Comparison of ENCODE assay signal across 7 mouse cellular contexts in genomic region chr7:92636295-92637011, GRCm38 (mm10). TPM values are rescaled to one million over a fixed set of nuclear protein-coding genes. Genes with fewer than 3 reads are reported as not detected.
DNase-seq lines count a peak whose midpoint lies in the region; ATAC-seq lines count a peak whose summit lies in the region.

No protein-coding gene starts in this region.

- peak overlapping the region; percentile 71 for H3K9ac ChIP-seq in neural tube, embryonic 11.5 days (ENCODE audit: low read length)
- peak overlapping the region; percentile 58 for H3K9ac ChIP-seq in hindbrain, embryonic 11.5 days (ENCODE audit: low read depth, low read length)
- H3K9ac ChIP-seq in lung, embryonic 16.5 days (ENCODE audit: low read length), result peak overlapping the region; percentile 89
- peak overlapping the region; percentile 91 for H3K9ac ChIP-seq in stomach, embryonic 16.5 days (ENCODE audit: low read length)

- WGBS in neural tube, embryonic 11.5 days, result under 1% methylated on average over 49 of the region's 49 CpGs
- WGBS in hindbrain, embryonic 11.5 days, result under 1% methylated on average over 49 of the region's 49 CpGs
- 2% methylated on average over 49 of the region's 49 CpGs for WGBS in lung, embryonic 16.5 days
- under 1% methylated on average over 49 of the region's 49 CpGs for WGBS in stomach, embryonic 16.5 days

- H3K36me3 ChIP-seq in neural tube, embryonic 11.5 days (ENCODE audit: control insufficient read depth, insufficient read depth, low read length), result no peaks in the 10 kb centered on the region
- H3K36me3 ChIP-seq in hindbrain, embryonic 11.5 days (ENCODE audit: control insufficient read depth, insufficient read depth, low read length), result no peaks in the 10 kb centered on the region
- H3K36me3 ChIP-seq in lung, embryonic 16.5 days (ENCODE audit: control insufficient read depth, insufficient read depth, low read length), result peaks cover 6% of the 10 kb centered on the region; the same call in 1 of the 2 replicates
- H3K36me3 ChIP-seq in stomach, embryonic 16.5 days (ENCODE audit: control insufficient read depth, insufficient read depth, low read length), result no peaks in the 10 kb centered on the region

- H3K9me3 ChIP-seq in neural tube, embryonic 11.5 days (ENCODE audit: control insufficient read depth, low read length), result no peaks in the 10 kb centered on the region
- H3K9me3 ChIP-seq in hindbrain, embryonic 11.5 days (ENCODE audit: control insufficient read depth, low read length), result no peaks in the 10 kb centered on the region
- H3K9me3 ChIP-seq in lung, embryonic 16.5 days (ENCODE audit: control insufficient read depth, low read length), result no peaks in the 10 kb centered on the region
- no peaks in the 10 kb centered on the region for H3K9me3 ChIP-seq in stomach, embryonic 16.5 days (replicated peaks; ENCODE audit: control insufficient read depth, low read length)

- no peak for DNase-seq in neural tube, embryonic 11.5 days (ENCODE audit: low spot score)
- no peak for DNase-seq in neural tube, embryonic 10.5 days (ENCODE audit: extremely low spot score, low spot score)
- DNase-seq in embryo, embryonic 11 days, result peak; percentile 54
- no peak for DNase-seq in hindbrain, embryonic 11.5 days (ENCODE audit: low spot score)
- DNase-seq in gastrocnemius, postnatal 14 days, result no peak

- H3K4me1 ChIP-seq in neural tube, embryonic 11.5 days (ENCODE audit: control insufficient read depth, insufficient read depth, low read length), result peaks cover 7% of the 10 kb centered on the region
- 0 out of 2 replicates have a peak, but pooled peaks cover 2% of the 10 kb centered on the region for H3K4me1 ChIP-seq in hindbrain, embryonic 11.5 days (replicated peaks; ENCODE audit: control insufficient read depth, insufficient read depth, low read length)
- peaks cover 15% of the 10 kb centered on the region for H3K4me1 ChIP-seq in lung, embryonic 16.5 days (replicated peaks; ENCODE audit: control insufficient read depth, insufficient read depth, low read length)
- H3K4me1 ChIP-seq in stomach, embryonic 16.5 days (ENCODE audit: control insufficient read depth, insufficient read depth, low read length), result peaks cover 13% of the 10 kb centered on the region

- peak; percentile 67 for ATAC-seq in neural tube, embryonic 11.5 days (ENCODE audit: insufficient read depth, low FRiP score, low TSS enrichment)
- ATAC-seq in hindbrain, embryonic 11.5 days (ENCODE audit: low FRiP score), result peak; percentile 80
- peak; percentile 76 for ATAC-seq in lung, embryonic 16.5 days (ENCODE audit: low read depth)
- ATAC-seq in stomach, embryonic 16.5 days (ENCODE audit: insufficient read depth, low FRiP score), result peak; percentile 51; the same call in 1 of the 2 replicates

- H3K27me3 ChIP-seq in neural tube, embryonic 11.5 days (ENCODE audit: control insufficient read depth, insufficient read depth, low read length), result no peaks in the 10 kb centered on the region
- no peaks in the 10 kb centered on the region for H3K27me3 ChIP-seq in hindbrain, embryonic 11.5 days (ENCODE audit: control insufficient read depth, insufficient read depth, low read length)
- H3K27me3 ChIP-seq in lung, embryonic 16.5 days (ENCODE audit: control insufficient read depth, insufficient read depth, low read depth, low read length), result no peaks in the 10 kb centered on the region
- no peaks in the 10 kb centered on the region for H3K27me3 ChIP-seq in stomach, embryonic 16.5 days (ENCODE audit: control insufficient read depth, insufficient read depth, low read length)

- peak overlapping the region; percentile 71 for H3K4me3 ChIP-seq in neural tube, embryonic 11.5 days (ENCODE audit: low read depth, low read length)
- peak overlapping the region; percentile 71 for H3K4me3 ChIP-seq in hindbrain, embryonic 11.5 days (ENCODE audit: low read depth, low read length)
- H3K4me3 ChIP-seq in lung, embryonic 16.5 days (ENCODE audit: low read length), result peak overlapping the region; percentile 94
- H3K4me3 ChIP-seq in stomach, embryonic 16.5 days (replicated peaks; ENCODE audit: low read length), result peak overlapping the region; percentile 90

- H3K27ac ChIP-seq in neural tube, embryonic 11.5 days (ENCODE audit: low read depth, low read length), result no peak overlapping the region
- H3K27ac ChIP-seq in hindbrain, embryonic 11.5 days (ENCODE audit: low read depth, low read length), result no peak overlapping the region
- H3K27ac ChIP-seq in lung, embryonic 16.5 days (ENCODE audit: low read length), result peak overlapping the region; percentile 31; the same call in 1 of the 2 replicates
- peak overlapping the region; percentile 27 for H3K27ac ChIP-seq in stomach, embryonic 16.5 days (ENCODE audit: low read length)

- H3K4me2 ChIP-seq in neural tube, embryonic 11.5 days (ENCODE audit: low read depth), result peak overlapping the region; percentile 97
- H3K4me2 ChIP-seq in hindbrain, embryonic 11.5 days (replicated peaks; ENCODE audit: low read depth, low read length), result peak overlapping the region; percentile 96
- peak overlapping the region; percentile 98 for H3K4me2 ChIP-seq in lung, embryonic 16.5 days (ENCODE audit: low read depth, low read length)
- H3K4me2 ChIP-seq in stomach, embryonic 16.5 days (ENCODE audit: low read depth, low read length), result peak overlapping the region; percentile 99

- intact Hi-C loops in gastrocnemius, postnatal 14 days (cut with DNase I; ENCODE audit: low total_unique reads), result no loop called here

RNA-seq across cellular contexts. Expression of gene Ankrd42, which starts 0.5 kb away (rescaled TPM):
- 8.3 and 10.0 TPM in 2 replicates for polyA plus RNA-seq in neural tube, embryonic 11.5 days (2014; fragmentation: Nextera tagmentation; extraction: Ambion mirVana)
- polyA plus RNA-seq in hindbrain, embryonic 11.5 days (2014; fragmentation: Nextera tagmentation; extraction: Ambion mirVana), result 11.3 and 13.8 TPM in 2 replicates
- 8.4 and 9.2 TPM in 2 replicates for polyA plus RNA-seq in lung, embryonic 16.5 days (2015; fragmentation: Nextera tagmentation; extraction: Ambion mirVana)
- polyA plus RNA-seq in stomach, embryonic 16.5 days (2015; fragmentation: Nextera tagmentation; extraction: Ambion mirVana), result 3.9 and 5.3 TPM in 2 replicates
- under 1 TPM; 0.53 to 0.71 TPM for total RNA-seq in gastrocnemius, postnatal 14 days (2021)

RNA-seq across cellular contexts. Expression of gene Pcf11, which starts 33.3 kb away (rescaled TPM):
- 18.1 and 21.5 TPM in 2 replicates for polyA plus RNA-seq in neural tube, embryonic 11.5 days (2014; fragmentation: Nextera tagmentation; extraction: Ambion mirVana)
- 18.4 and 23.6 TPM in 2 replicates for polyA plus RNA-seq in hindbrain, embryonic 11.5 days (2014; fragmentation: Nextera tagmentation; extraction: Ambion mirVana)
- polyA plus RNA-seq in lung, embryonic 16.5 days (2015; fragmentation: Nextera tagmentation; extraction: Ambion mirVana), result 17.4 and 17.7 TPM in 2 replicates
- 17.0 and 21.2 TPM in 2 replicates for polyA plus RNA-seq in stomach, embryonic 16.5 days (2015; fragmentation: Nextera tagmentation; extraction: Ambion mirVana)
- total RNA-seq in gastrocnemius, postnatal 14 days (2021), result 10 to 100 TPM; 20.8 to 22.0 TPM

Comparison
In these comparisons a context has a peak if more than half of its experiments do, and no peak if none do; other contexts are left out.
1. H3K27ac ChIP-seq: peak in lung, embryonic 16.5 days (single experiment) and stomach, embryonic 16.5 days (single experiment); none in neural tube, embryonic 11.5 days (single experiment) and hindbrain, embryonic 11.5 days (single experiment).
2. Peak in every context shown above with its lines, with median percentiles within 50 percentile points of each other: ATAC-seq, H3K4me2 ChIP-seq, H3K4me3 ChIP-seq and H3K9ac ChIP-seq.